ENCODE assay signal across 8 mouse cellular contexts in genomic region chr5:103936906-103937589, GRCm38 (mm10). TPM values are rescaled to one million over a fixed set of nuclear protein-coding genes. Genes with fewer than 3 reads are reported as not detected.
DNase-seq lines count a peak whose midpoint lies in the region; ATAC-seq and TF ChIP-seq lines count a peak whose summit lies in the region.

No protein-coding gene starts in this region.

- no peak overlapping the region for H3K4me3 ChIP-seq in kidney, postnatal 0 days (replicated peaks; ENCODE audit: low read depth, low read length)
- no peak overlapping the region for H3K4me3 ChIP-seq in kidney, embryonic 14.5 days (ENCODE audit: low read length)
- no peak overlapping the region for H3K4me3 ChIP-seq in forebrain, embryonic 13.5 days
- no peak overlapping the region for H3K4me3 ChIP-seq in intestine, embryonic 15.5 days (replicated peaks)

- H3K9me3 ChIP-seq in kidney, postnatal 0 days (replicated peaks; ENCODE audit: low read length), result no peaks in the 10 kb centered on the region
- peaks cover 5% of the 10 kb centered on the region; the same call in 1 of the 2 replicates for H3K9me3 ChIP-seq in kidney, embryonic 14.5 days (ENCODE audit: control insufficient read depth, low read length)
- H3K9me3 ChIP-seq in forebrain, embryonic 13.5 days (replicated peaks), result no peaks in the 10 kb centered on the region; the same call in 1 of the 2 replicates
- H3K9me3 ChIP-seq in intestine, embryonic 15.5 days, result no peaks in the 10 kb centered on the region

- no peaks in the 10 kb centered on the region for H3K27me3 ChIP-seq in kidney, postnatal 0 days (ENCODE audit: insufficient read depth, low read length)
- H3K27me3 ChIP-seq in kidney, embryonic 14.5 days (ENCODE audit: control insufficient read depth, insufficient read depth, low read length), result no peaks in the 10 kb centered on the region
- peaks cover 15% of the 10 kb centered on the region for H3K27me3 ChIP-seq in forebrain, embryonic 13.5 days
- no peaks in the 10 kb centered on the region; the same call in 1 of the 2 replicates for H3K27me3 ChIP-seq in intestine, embryonic 15.5 days (replicated peaks)

- TF ChIP-seq CTCF in kidney, postnatal 0 days (IDR thresholded peaks at IDR 0.05; ENCODE audit: low read depth), result peak; percentile 70

- no peak for ATAC-seq in kidney, postnatal 0 days (replicated peaks; ENCODE audit: low FRiP score, low read depth)
- ATAC-seq in kidney, embryonic 14.5 days (ENCODE audit: low FRiP score, low TSS enrichment), result no peak
- peak; percentile 25; the same call in 1 of the 2 replicates for ATAC-seq in forebrain, embryonic 13.5 days
- peak; percentile 74 for ATAC-seq in intestine, embryonic 15.5 days

- WGBS in kidney, postnatal 0 days, result 51% methylated on average over 14 of the region's 14 CpGs
- 60% methylated on average over 14 of the region's 14 CpGs for WGBS in kidney, embryonic 14.5 days
- WGBS in forebrain, embryonic 13.5 days, result 48% methylated on average over 14 of the region's 14 CpGs
- 34% methylated on average over 14 of the region's 14 CpGs for whole genome bisulfite sequencing in intestine, embryonic 15.5 days

- 0 out of 2 replicates have a peak, but pooled peaks cover 3% of the 10 kb centered on the region for H3K4me1 ChIP-seq in kidney, postnatal 0 days (replicated peaks; ENCODE audit: insufficient read depth, low read length)
- no peaks in the 10 kb centered on the region for H3K4me1 ChIP-seq in kidney, embryonic 14.5 days (ENCODE audit: control insufficient read depth, insufficient read depth, low read length)
- H3K4me1 ChIP-seq in forebrain, embryonic 13.5 days, result peaks cover 32% of the 10 kb centered on the region
- H3K4me1 ChIP-seq in intestine, embryonic 15.5 days (replicated peaks), result no peaks in the 10 kb centered on the region; the same call in 1 of the 2 replicates

- DNase-seq in kidney, postnatal 0 days (ENCODE audit: low spot score), result peak; percentile 61
- DNase-seq in T-cell, adult 2 months (ENCODE audit: low spot score), result peak; percentile 5
- DNase-seq in neural tube, embryonic 10.5 days (ENCODE audit: extremely low spot score, low spot score), result peak; percentile 26
- no peak for DNase-seq in right cerebral cortex, postnatal 25 days
- DNase-seq in ovary, adult 18-20 months (ENCODE audit: low spot score), result no peak

- H3K36me3 ChIP-seq in kidney, postnatal 0 days (ENCODE audit: insufficient read depth, low read length), result no peaks in the 10 kb centered on the region
- no peaks in the 10 kb centered on the region for H3K36me3 ChIP-seq in kidney, embryonic 14.5 days (ENCODE audit: control insufficient read depth, insufficient read depth, low read length)
- no peaks in the 10 kb centered on the region for H3K36me3 ChIP-seq in forebrain, embryonic 13.5 days (ENCODE audit: poor library complexity, severe bottlenecking)
- H3K36me3 ChIP-seq in intestine, embryonic 15.5 days, result no peaks in the 10 kb centered on the region

- H3K4me2 ChIP-seq in kidney, postnatal 0 days (ENCODE audit: low read length), result no peak overlapping the region
- no peak overlapping the region for H3K4me2 ChIP-seq in kidney, embryonic 14.5 days (replicated peaks; ENCODE audit: low read depth, low read length)
- H3K4me2 ChIP-seq in forebrain, embryonic 13.5 days, result no peak overlapping the region
- no peak overlapping the region for H3K4me2 ChIP-seq in intestine, embryonic 15.5 days (replicated peaks)

- H3K9ac ChIP-seq in kidney, postnatal 0 days (ENCODE audit: low read depth, low read length), result no peak overlapping the region
- H3K9ac ChIP-seq in kidney, embryonic 14.5 days (ENCODE audit: low read depth, low read length), result no peak overlapping the region
- H3K9ac ChIP-seq in forebrain, embryonic 13.5 days, result no peak overlapping the region
- H3K9ac ChIP-seq in intestine, embryonic 15.5 days, result no peak overlapping the region

- no peak overlapping the region for H3K27ac ChIP-seq in kidney, postnatal 0 days
- no peak overlapping the region for H3K27ac ChIP-seq in kidney, embryonic 14.5 days (ENCODE audit: low read depth, low read length)
- H3K27ac ChIP-seq in forebrain, embryonic 13.5 days, result no peak overlapping the region
- H3K27ac ChIP-seq in intestine, embryonic 15.5 days, result no peak overlapping the region

RNA-seq across cellular contexts. Expression of gene Klhl8, which starts 26.0 kb away (rescaled TPM):
- 11.1 and 11.4 TPM in 2 replicates for polyA plus RNA-seq in kidney, postnatal 0 days (2015; fragmentation: Nextera tagmentation; extraction: Ambion mirVana)
- 6.8 and 13.3 TPM in 2 replicates for polyA plus RNA-seq in kidney, embryonic 14.5 days (2014; fragmentation: Nextera tagmentation; extraction: Ambion mirVana)
- 25.3 and 26.4 TPM in 2 replicates for polyA plus RNA-seq in forebrain, embryonic 13.5 days (2015; fragmentation: Nextera tagmentation; extraction: Ambion mirVana)
- polyA plus RNA-seq in intestine, embryonic 15.5 days (2015; fragmentation: Nextera tagmentation; extraction: Ambion mirVana), result 8.2 and 8.5 TPM in 2 replicates

RNA-seq across cellular contexts. Expression of gene Hsd17b13, which starts 40.2 kb away (rescaled TPM):
- 0.13 and 0.24 TPM in 2 replicates for polyA plus RNA-seq in kidney, postnatal 0 days (2015; fragmentation: Nextera tagmentation; extraction: Ambion mirVana)
- polyA plus RNA-seq in kidney, embryonic 14.5 days (2014; fragmentation: Nextera tagmentation; extraction: Ambion mirVana), result 0.23 TPM in 1 of 2 replicates, not detected in the other
- not detected in 2 replicates for polyA plus RNA-seq in forebrain, embryonic 13.5 days (2015; fragmentation: Nextera tagmentation; extraction: Ambion mirVana)
- 22.0 and 24.0 TPM in 2 replicates for polyA plus RNA-seq in intestine, embryonic 15.5 days (2015; fragmentation: Nextera tagmentation; extraction: Ambion mirVana)

Comparison
In these comparisons a context has a peak if more than half of its experiments do, and no peak if none do; other contexts are left out.
1. ATAC-seq: peak in forebrain, embryonic 13.5 days (single experiment) and intestine, embryonic 15.5 days (single experiment); none in kidney, postnatal 0 days (single experiment) and kidney, embryonic 14.5 days (single experiment).
2. DNase-seq: peak in kidney, postnatal 0 days (single experiment), T-cell, adult 2 months (single experiment) and neural tube, embryonic 10.5 days (single experiment); none in right cerebral cortex, postnatal 25 days (single experiment) and ovary, adult 18-20 months (single experiment).
3. RNA of gene Hsd17b13, which starts 40.2 kb away (polyA plus RNA-seq): 22.0 to 24.0 TPM in intestine, embryonic 15.5 days; 0.13 to 0.24 TPM in kidney, postnatal 0 days, 0.23 TPM in kidney, embryonic 14.5 days and not detected in forebrain, embryonic 13.5 days; every median in the first group is over 10 times any median in the second.